Mouse (Mus musculus): ENCODE data around the gene Wipf2. TPM values are rescaled to one million over a fixed set of nuclear protein-coding genes. Genes with fewer than 3 reads are reported as not detected.

The Wipf2 gene
- polyA plus RNA-seq, 1 experiment = 11.4 TPM

GRCm38 (mm10) chr11:98872040-98872439 is 8.6 kb downstream of the Wipf2 start:
- Histone ChIP-seq H3K27ac (ENCODE audit: insufficient read depth, low read length) (0 out of 2 replicates have a peak overlapping the region, but pooled peaks have one; percentile 1), H3K4me1 (ENCODE audit: control insufficient read depth, insufficient read depth, low read length) (no peaks in the 10 kb centered on the region; the same call in 1 of the 2 replicates), H3K4me3 (ENCODE audit: insufficient read depth, low read length) (no peak overlapping the region)
- no peak for TF ChIP-seq CTCF (IDR thresholded peaks at IDR 0.05; ENCODE audit: borderline replicate concordance, insufficient read depth, low read length)
- TF ChIP-seq POLR2A (IDR thresholded peaks at IDR 0.05; ENCODE audit: low read depth, low read length) = no peak

- TF ChIP-seq CTCF (IDR thresholded peaks at IDR 0.05; ENCODE audit: borderline replicate concordance, insufficient read depth, low read length) (no peak), POLR2A (IDR thresholded peaks at IDR 0.05; ENCODE audit: low read depth, low read length) (no peak)
- Histone ChIP-seq H3K27ac (ENCODE audit: insufficient read depth, low read length) (no peak overlapping the region), H3K4me3 (ENCODE audit: insufficient read depth, low read length) (no peak overlapping the region), H3K4me1 (ENCODE audit: control insufficient read depth, insufficient read depth, low read length) (no peaks in the 10 kb centered on the region; the same call in 1 of the 2 replicates)
Measured at GRCm38 (mm10) chr11:98873900-98874299, 10.5 kb downstream of the Wipf2 start.

GRCm38 (mm10) chr11:98877001-98877400 is 13.6 kb downstream of the Wipf2 start:
- H3K4me3 ChIP-seq (ENCODE audit: insufficient read depth, low read length) = no peak overlapping the region
- no peak overlapping the region for H3K27ac ChIP-seq (ENCODE audit: insufficient read depth, low read length)
- TF ChIP-seq POLR2A (IDR thresholded peaks at IDR 0.05; ENCODE audit: low read depth, low read length) (no peak), CTCF (IDR thresholded peaks at IDR 0.05; ENCODE audit: borderline replicate concordance, insufficient read depth, low read length) (no peak)
- no peaks in the 10 kb centered on the region; the same call in 1 of the 2 replicates for H3K4me1 ChIP-seq (ENCODE audit: control insufficient read depth, insufficient read depth, low read length)

- TF ChIP-seq POLR2A (IDR thresholded peaks at IDR 0.05; ENCODE audit: low read depth, low read length) (no peak), CTCF (IDR thresholded peaks at IDR 0.05; ENCODE audit: borderline replicate concordance, insufficient read depth, low read length) (no peak)
- Histone ChIP-seq H3K4me3 (ENCODE audit: insufficient read depth, low read length) (no peak overlapping the region), H3K4me1 (ENCODE audit: control insufficient read depth, insufficient read depth, low read length) (no peaks in the 10 kb centered on the region), H3K27ac (ENCODE audit: insufficient read depth, low read length) (no peak overlapping the region)
Measured at GRCm38 (mm10) chr11:98887703-98888102, 24.3 kb downstream of the Wipf2 start.

GRCm38 (mm10) chr11:98889077-98889476 is 25.6 kb downstream of the Wipf2 start:
- Histone ChIP-seq H3K4me1 (ENCODE audit: control insufficient read depth, insufficient read depth, low read length) (no peaks in the 10 kb centered on the region), H3K4me3 (ENCODE audit: insufficient read depth, low read length) (no peak overlapping the region), H3K27ac (ENCODE audit: insufficient read depth, low read length) (no peak overlapping the region)
- no peak for TF ChIP-seq POLR2A (IDR thresholded peaks at IDR 0.05; ENCODE audit: low read depth, low read length)
- TF ChIP-seq CTCF (IDR thresholded peaks at IDR 0.05; ENCODE audit: borderline replicate concordance, insufficient read depth, low read length) = no peak

GRCm38 (mm10) chr11:98889977-98890376 is 26.5 kb downstream of the Wipf2 start:
- Histone ChIP-seq H3K27ac (ENCODE audit: insufficient read depth, low read length) (no peak overlapping the region), H3K4me3 (ENCODE audit: insufficient read depth, low read length) (no peak overlapping the region), H3K4me1 (ENCODE audit: control insufficient read depth, insufficient read depth, low read length) (no peaks in the 10 kb centered on the region)
- TF ChIP-seq POLR2A (IDR thresholded peaks at IDR 0.05; ENCODE audit: low read depth, low read length) (no peak), CTCF (IDR thresholded peaks at IDR 0.05; ENCODE audit: borderline replicate concordance, insufficient read depth, low read length) (no peak)

GRCm38 (mm10) chr11:98892426-98892825 is 29.0 kb downstream of the Wipf2 start:
- H3K27ac ChIP-seq (ENCODE audit: insufficient read depth, low read length) = no peak overlapping the region
- no peaks in the 10 kb centered on the region for H3K4me1 ChIP-seq (ENCODE audit: control insufficient read depth, insufficient read depth, low read length)
- no peak overlapping the region for H3K4me3 ChIP-seq (ENCODE audit: insufficient read depth, low read length)
- TF ChIP-seq POLR2A (IDR thresholded peaks at IDR 0.05; ENCODE audit: low read depth, low read length) (no peak), CTCF (IDR thresholded peaks at IDR 0.05; ENCODE audit: borderline replicate concordance, insufficient read depth, low read length) (no peak)

GRCm38 (mm10) chr11:98900529-98901125 is 37.2 kb downstream of the Wipf2 start:
- Histone ChIP-seq H3K27ac (ENCODE audit: insufficient read depth, low read length) (no peak overlapping the region), H3K4me3 (ENCODE audit: insufficient read depth, low read length) (no peak overlapping the region), H3K4me1 (ENCODE audit: control insufficient read depth, insufficient read depth, low read length) (no peaks in the 10 kb centered on the region)
- TF ChIP-seq CTCF (IDR thresholded peaks at IDR 0.05; ENCODE audit: borderline replicate concordance, insufficient read depth, low read length) = no peak
- TF ChIP-seq POLR2A (IDR thresholded peaks at IDR 0.05; ENCODE audit: low read depth, low read length) = no peak

GRCm38 (mm10) chr11:98902621-98903245 is 39.3 kb downstream of the Wipf2 start:
- Histone ChIP-seq H3K27ac (ENCODE audit: insufficient read depth, low read length) (no peak overlapping the region), H3K4me1 (ENCODE audit: control insufficient read depth, insufficient read depth, low read length) (no peaks in the 10 kb centered on the region), H3K4me3 (ENCODE audit: insufficient read depth, low read length) (no peak overlapping the region)
- no peak for TF ChIP-seq CTCF (IDR thresholded peaks at IDR 0.05; ENCODE audit: borderline replicate concordance, insufficient read depth, low read length)
- TF ChIP-seq POLR2A (IDR thresholded peaks at IDR 0.05; ENCODE audit: low read depth, low read length) = no peak

GRCm38 (mm10) chr11:98904577-98904976 is 41.1 kb downstream of the Wipf2 start:
- no peak overlapping the region for H3K27ac ChIP-seq (ENCODE audit: insufficient read depth, low read length)

More at GRCm38 (mm10) chr11:98904577-98904976, 41.1 kb downstream of the Wipf2 start:
- 0 out of 2 replicates have a peak, but pooled peaks cover 4% of the 10 kb centered on the region for H3K4me1 ChIP-seq (ENCODE audit: control insufficient read depth, insufficient read depth, low read length)
- no peak overlapping the region for H3K4me3 ChIP-seq (ENCODE audit: insufficient read depth, low read length)
- no peak for TF ChIP-seq POLR2A (IDR thresholded peaks at IDR 0.05; ENCODE audit: low read depth, low read length)
- TF ChIP-seq CTCF (IDR thresholded peaks at IDR 0.05; ENCODE audit: borderline replicate concordance, insufficient read depth, low read length) = no peak

All from embryonic fibroblast, embryonic 13.5 days (primary cell).